Mouse (Mus musculus) cerebellum, adult 9-10 months (tissue): ENCODE measurements around the gene Cmklr1.

ENCODE experiments used
- DNase-seq: peaks from one replicate; pipeline ENCODE4 v3.0.0; 2022

Cmklr1 gene

GRCm38 (mm10) chr5:113583424-113584162, 66.6 kb downstream of the Cmklr1 start:
- no peak for DNase-seq

- DNase-seq, result no peak
Measured at GRCm38 (mm10) chr5:113580801-113581200, 69.4 kb downstream of the Cmklr1 start.

DNA sequence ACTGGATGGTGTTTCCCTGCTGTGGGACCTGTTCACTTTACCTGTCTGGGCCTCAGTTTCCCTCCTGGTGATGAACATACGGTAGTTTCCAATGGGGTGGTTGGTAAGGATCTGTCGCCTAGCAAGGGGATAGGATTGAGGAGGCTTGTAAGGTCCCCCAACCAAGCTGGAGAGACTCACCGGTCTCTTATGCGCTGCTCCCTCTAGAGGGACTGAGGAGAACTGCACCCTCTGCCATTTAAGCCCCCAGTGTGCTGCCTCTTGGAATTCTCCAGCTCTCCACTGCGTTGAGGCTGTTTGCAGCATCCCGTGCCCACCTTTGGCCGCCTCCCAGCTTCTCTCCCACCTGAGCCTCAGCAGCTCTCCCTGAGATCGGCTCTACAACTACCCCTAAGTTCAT, 70.0 kb downstream of the Cmklr1 start:
- DNase-seq, result no peak

DNA sequence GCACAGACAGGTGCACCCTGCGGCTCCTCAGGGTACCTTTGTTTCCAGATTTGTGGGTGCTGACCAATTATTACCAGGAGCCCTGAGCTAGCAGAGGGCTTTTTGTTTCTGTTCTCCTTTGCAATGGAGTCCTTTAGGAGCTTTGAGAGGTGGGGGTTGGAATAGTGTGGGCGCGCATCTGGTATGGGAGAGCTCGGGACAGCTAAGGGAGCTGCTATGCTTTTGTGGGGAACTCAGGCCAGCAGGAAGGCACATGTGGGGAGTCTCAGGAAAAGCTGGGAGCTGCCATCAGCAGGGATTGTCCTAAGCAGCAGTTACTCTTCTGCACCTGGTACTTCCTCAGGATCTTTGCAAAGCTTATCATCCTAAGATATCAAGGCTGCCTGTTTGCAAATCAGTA, 71.1 kb downstream of the Cmklr1 start:
- DNase-seq, result no peak

DNA sequence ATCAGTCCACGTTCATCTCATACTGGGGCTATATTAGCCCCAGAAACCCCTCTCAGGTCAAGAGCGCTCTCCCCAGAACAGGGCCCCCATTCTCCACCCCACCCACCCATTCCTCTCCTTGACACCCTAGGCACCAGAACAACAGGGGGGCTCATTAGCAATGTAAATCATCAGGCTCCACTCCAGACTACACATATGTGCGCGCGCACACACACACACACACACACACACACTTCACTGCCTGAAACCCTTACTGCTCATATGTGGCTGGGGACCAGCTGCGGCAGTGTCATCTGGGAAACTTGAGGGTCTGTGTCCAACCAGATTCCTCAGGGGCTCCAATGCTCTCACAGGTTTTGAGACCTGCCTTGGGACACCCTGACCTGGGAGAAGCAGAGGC, 71.8 kb downstream of the Cmklr1 start:
- no peak for DNase-seq

DNA sequence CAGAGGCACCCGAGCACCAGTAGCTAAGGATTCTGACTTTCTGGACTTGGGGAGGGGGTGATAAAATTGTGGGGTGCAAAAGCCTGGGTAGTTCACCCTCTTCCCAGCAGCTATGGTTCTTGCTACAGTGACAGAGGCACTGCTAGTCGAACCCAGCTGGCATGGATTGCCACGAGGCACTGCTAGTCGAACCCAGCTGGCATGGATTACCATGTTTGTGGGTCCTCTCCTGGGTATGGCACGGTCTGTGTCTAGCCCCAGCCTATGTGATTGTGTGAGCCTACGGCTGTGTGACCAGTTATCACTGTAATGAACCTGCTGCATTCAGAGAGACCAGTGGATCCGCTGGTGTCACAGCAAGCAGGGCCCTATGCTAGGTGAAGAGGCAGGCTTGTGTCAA, 72.7 kb downstream of the Cmklr1 start:
- DNase-seq, result no peak

GRCm38 (mm10) chr5:113570056-113570717, 80.0 kb downstream of the Cmklr1 start:
- DNase-seq, result no peak

- DNase-seq, result no peak
Measured at GRCm38 (mm10) chr5:113565858-113566257, 84.4 kb downstream of the Cmklr1 start.

- DNase-seq, result peak; percentile 89
Measured at GRCm38 (mm10) chr5:113565101-113565854, 84.9 kb downstream of the Cmklr1 start.

- DNase-seq, result no peak
Measured at GRCm38 (mm10) chr5:113564463-113564862, 85.8 kb downstream of the Cmklr1 start.
